28 mouse cellular contexts compared by ENCODE assay signal in the genomic region with DNA sequence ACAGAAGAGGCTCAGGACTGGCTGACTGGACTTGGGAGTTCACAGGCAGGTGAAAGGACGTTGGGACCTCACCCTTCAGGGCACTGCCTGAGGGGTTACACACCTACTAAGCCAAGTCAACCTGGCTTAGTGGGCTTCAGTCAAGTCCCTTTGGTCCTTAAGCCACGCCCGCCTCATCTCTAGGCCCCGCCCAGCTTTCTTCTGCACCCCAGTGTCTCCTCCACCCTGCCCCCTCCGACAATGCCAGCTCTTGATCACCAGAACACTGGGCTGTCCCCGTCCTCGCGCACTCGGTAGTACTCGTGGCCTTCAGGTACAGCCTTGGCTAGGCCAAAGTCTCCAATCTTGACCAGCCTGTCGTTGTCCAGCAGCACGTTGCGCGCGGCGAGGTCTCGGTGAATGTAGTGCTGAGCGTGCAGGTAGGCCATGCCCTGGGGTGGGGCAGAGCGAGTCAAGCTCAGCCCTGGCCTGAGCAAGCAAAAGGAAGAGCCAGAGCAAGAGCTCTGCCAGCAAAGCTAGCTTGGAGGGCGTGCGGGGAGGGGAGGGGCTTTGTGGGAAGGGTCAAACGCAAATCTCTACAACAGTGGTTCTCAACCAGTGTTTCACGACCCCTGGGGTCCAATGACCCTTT. TPM values are rescaled to one million over a fixed set of nuclear protein-coding genes. Genes with fewer than 3 reads are reported as not detected.
DNase-seq lines count a peak whose midpoint lies in the region; ATAC-seq and TF ChIP-seq lines count a peak whose summit lies in the region.
"Had no signal": no experiment of that assay in that cellular context is flagged by ENCODE, and none has a peak within 500 bp of the region (broad histone marks: within the 10 kb centered on the region; RNA-seq: fewer than 3 reads in every experiment).

No protein-coding gene starts in this region.

- no peaks in the 10 kb centered on the region for H3K9me3 ChIP-seq in hindbrain, embryonic 15.5 days
- H3K9me3 ChIP-seq in hindbrain, embryonic 16.5 days (ENCODE audit: control insufficient read depth, low read length), result no peaks in the 10 kb centered on the region
- no peaks in the 10 kb centered on the region for H3K9me3 ChIP-seq in E14TG2a.4 (ENCODE audit: low read length)
- H3K9me3 ChIP-seq in intestine, embryonic 15.5 days, result no peaks in the 10 kb centered on the region
- no peaks in the 10 kb centered on the region for H3K9me3 ChIP-seq in stomach, embryonic 14.5 days (ENCODE audit: control insufficient read depth, low read depth, low read length)
- H3K9me3 ChIP-seq: embryonic facial prominence, embryonic 13.5 days; forebrain, embryonic 10.5 days; hindbrain, embryonic 10.5 days; limb, embryonic 10.5 days; limb, embryonic 15.5 days had no signal

- H3K4me1 ChIP-seq in hindbrain, embryonic 15.5 days (replicated peaks), result no peaks in the 10 kb centered on the region
- H3K4me1 ChIP-seq in hindbrain, embryonic 16.5 days (ENCODE audit: control insufficient read depth, insufficient read depth, low read depth, low read length), result no peaks in the 10 kb centered on the region
- H3K4me1 ChIP-seq in E14TG2a.4 (replicated peaks; ENCODE audit: low read depth, low read length), result peaks cover 72% of the 10 kb centered on the region
- no peaks in the 10 kb centered on the region for H3K4me1 ChIP-seq in intestine, embryonic 15.5 days (replicated peaks)
- no peaks in the 10 kb centered on the region for H3K4me1 ChIP-seq in stomach, embryonic 14.5 days (ENCODE audit: control insufficient read depth, insufficient read depth, low read length)
- H3K4me1 ChIP-seq: embryonic facial prominence, embryonic 13.5 days; limb, embryonic 15.5 days had no signal

- H3K4me3 ChIP-seq in hindbrain, embryonic 15.5 days, result no peak overlapping the region
- no peak overlapping the region for H3K4me3 ChIP-seq in hindbrain, embryonic 16.5 days (ENCODE audit: low read length)
- H3K4me3 ChIP-seq in E14TG2a.4 (replicated peaks; ENCODE audit: low read length), result peak overlapping the region; percentile 58
- H3K4me3 ChIP-seq in intestine, embryonic 15.5 days (replicated peaks), result no peak overlapping the region
- no peak overlapping the region for H3K4me3 ChIP-seq in stomach, embryonic 14.5 days (ENCODE audit: low read depth, low read length)
- H3K4me3 ChIP-seq: embryonic facial prominence, embryonic 13.5 days; forebrain, embryonic 10.5 days; hindbrain, embryonic 10.5 days; limb, embryonic 10.5 days; limb, embryonic 15.5 days had no signal

- 45% methylated on average over 23 of the region's 23 CpGs for WGBS in hindbrain, embryonic 15.5 days
- 46% methylated on average over 23 of the region's 23 CpGs for WGBS in hindbrain, embryonic 16.5 days
- WGBS in intestine, embryonic 15.5 days, result 41% methylated on average over 23 of the region's 23 CpGs
- 39% methylated on average over 23 of the region's 23 CpGs for WGBS in stomach, embryonic 14.5 days

- H3K27me3 ChIP-seq in hindbrain, embryonic 15.5 days, result no peaks in the 10 kb centered on the region
- H3K27me3 ChIP-seq in hindbrain, embryonic 16.5 days (replicated peaks; ENCODE audit: control insufficient read depth, insufficient read depth, low read length), result no peaks in the 10 kb centered on the region
- no peaks in the 10 kb centered on the region for H3K27me3 ChIP-seq in E14TG2a.4 (ENCODE audit: insufficient read depth, low read length)
- H3K27me3 ChIP-seq in intestine, embryonic 15.5 days (replicated peaks), result no peaks in the 10 kb centered on the region
- no peaks in the 10 kb centered on the region for H3K27me3 ChIP-seq in stomach, embryonic 14.5 days (ENCODE audit: control insufficient read depth, insufficient read depth, low read length)
- H3K27me3 ChIP-seq: embryonic facial prominence, embryonic 13.5 days; limb, embryonic 15.5 days had no signal

- 0 out of 2 replicates have a peak, but pooled peaks cover 6% of the 10 kb centered on the region for H3K36me3 ChIP-seq in hindbrain, embryonic 15.5 days
- H3K36me3 ChIP-seq in hindbrain, embryonic 16.5 days (ENCODE audit: control insufficient read depth, insufficient read depth, low read length), result peaks cover 7% of the 10 kb centered on the region; the same call in 1 of the 2 replicates
- H3K36me3 ChIP-seq in E14TG2a.4 (ENCODE audit: insufficient read depth, low read length), result peaks cover 65% of the 10 kb centered on the region
- 0 out of 2 replicates have a peak, but pooled peaks cover 3% of the 10 kb centered on the region for H3K36me3 ChIP-seq in intestine, embryonic 15.5 days
- no peaks in the 10 kb centered on the region for H3K36me3 ChIP-seq in stomach, embryonic 14.5 days (ENCODE audit: control insufficient read depth, insufficient read depth, low read length)
- H3K36me3 ChIP-seq: limb, embryonic 10.5 days had no signal

- no peak for TF ChIP-seq CTCF in E14TG2a.4 (conservative IDR thresholded peaks at IDR 0.05; ENCODE audit: low read length)

- no peak overlapping the region for H3K4me2 ChIP-seq in hindbrain, embryonic 15.5 days
- no peak overlapping the region for H3K4me2 ChIP-seq in hindbrain, embryonic 16.5 days (ENCODE audit: low read length)
- H3K4me2 ChIP-seq in intestine, embryonic 15.5 days (replicated peaks), result 0 out of 2 replicates have a peak overlapping the region, but pooled peaks have one; percentile 12
- H3K4me2 ChIP-seq in stomach, embryonic 14.5 days (replicated peaks; ENCODE audit: low read depth, low read length), result no peak overlapping the region
- H3K4me2 ChIP-seq: embryonic facial prominence, embryonic 13.5 days; limb, embryonic 15.5 days had no signal

- DNase-seq in adrenal gland, adult 8-10 months, result no peak
- DNase-seq in cerebellum, postnatal 14 days, result no peak
- no peak for DNase-seq in frontal cortex, postnatal 14 days (ENCODE audit: low spot score in 2 of 2)
- DNase-seq: adrenal gland, adult 2 months; cerebellum, adult 9-10 months; forebrain, postnatal 0 days; gastrocnemius, postnatal 14 days; heart, postnatal 14 days; kidney, adult 8-10 months; kidney, postnatal 10 days; layer of hippocampus, adult 9-11 months; lung, adult 2 months; lung, postnatal 10 days; midbrain, embryonic 14.5 days; thymus, postnatal 14 days had no signal

- ATAC-seq in hindbrain, embryonic 15.5 days (ENCODE audit: low FRiP score, low read depth), result peak; percentile 31; the same call in 1 of the 2 replicates
- ATAC-seq in hindbrain, embryonic 16.5 days, result no peak
- peak; percentile 54; the same call in 1 of the 2 replicates for ATAC-seq in intestine, embryonic 15.5 days
- peak; percentile 38; the same call in 1 of the 2 replicates for ATAC-seq in stomach, embryonic 14.5 days (ENCODE audit: insufficient number of reproducible peaks, insufficient read depth, low FRiP score, low read depth)
- ATAC-seq: forebrain, postnatal 0 days had no signal

- H3K27ac ChIP-seq in hindbrain, embryonic 15.5 days (replicated peaks), result no peak overlapping the region
- no peak overlapping the region for H3K27ac ChIP-seq in hindbrain, embryonic 16.5 days (ENCODE audit: low read depth, low read length)
- no peak overlapping the region for H3K27ac ChIP-seq in intestine, embryonic 15.5 days
- no peak overlapping the region for H3K27ac ChIP-seq in stomach, embryonic 14.5 days (ENCODE audit: low read length)
- H3K27ac ChIP-seq: embryonic facial prominence, embryonic 13.5 days; forebrain, embryonic 10.5 days; hindbrain, embryonic 10.5 days; limb, embryonic 10.5 days; limb, embryonic 15.5 days had no signal

- H3K9ac ChIP-seq in hindbrain, embryonic 15.5 days, result no peak overlapping the region
- no peak overlapping the region for H3K9ac ChIP-seq in hindbrain, embryonic 16.5 days (ENCODE audit: low read depth, low read length)
- H3K9ac ChIP-seq in intestine, embryonic 15.5 days, result no peak overlapping the region
- no peak overlapping the region for H3K9ac ChIP-seq in stomach, embryonic 14.5 days (replicated peaks; ENCODE audit: low read depth, low read length)
- H3K9ac ChIP-seq: embryonic facial prominence, embryonic 13.5 days; forebrain, postnatal 0 days; limb, embryonic 15.5 days had no signal

RNA-seq across cellular contexts. Expression of gene Raver1, which starts 15.9 kb away (rescaled TPM):
- polyA plus RNA-seq in hindbrain, embryonic 15.5 days (2015; fragmentation: Nextera tagmentation; extraction: Ambion mirVana), result 31.7 and 37.8 TPM in 2 replicates
- 25.9 and 35.9 TPM in 2 replicates for polyA plus RNA-seq in hindbrain, embryonic 16.5 days (2015; fragmentation: Nextera tagmentation; extraction: Ambion mirVana)
- 64.5 and 66.5 TPM in 2 replicates for polyA plus RNA-seq in intestine, embryonic 15.5 days (2015; fragmentation: Nextera tagmentation; extraction: Ambion mirVana)
- 68.7 and 74.2 TPM in 2 replicates for polyA plus RNA-seq in stomach, embryonic 14.5 days (2014; fragmentation: Nextera tagmentation; extraction: Ambion mirVana)
- 10 to 100 TPM; 43.9 to 78.6 (median 56.6) TPM for total RNA-seq in adrenal gland, adult 8-10 months (2022)

RNA-seq across cellular contexts. Expression of gene Gm38431, which starts 15.9 kb away (rescaled TPM):
- 1.3 and 3.1 TPM in 2 replicates for polyA plus RNA-seq in hindbrain, embryonic 15.5 days (2015; fragmentation: Nextera tagmentation; extraction: Ambion mirVana)
- 1.3 TPM in 2 replicates for polyA plus RNA-seq in hindbrain, embryonic 16.5 days (2015; fragmentation: Nextera tagmentation; extraction: Ambion mirVana)
- 1.0 and 2.4 TPM in 2 replicates for polyA plus RNA-seq in intestine, embryonic 15.5 days (2015; fragmentation: Nextera tagmentation; extraction: Ambion mirVana)
- polyA plus RNA-seq in stomach, embryonic 14.5 days (2014; fragmentation: Nextera tagmentation; extraction: Ambion mirVana), result 2.0 and 2.3 TPM in 2 replicates
- total RNA-seq in adrenal gland, adult 8-10 months (2022), result 1 to 10 TPM in 3 of 4 experiments, under 1 TPM in 1; 0.49 to 3.2 (median 2.3) TPM

RNA-seq across cellular contexts. Expression of gene Tyk2, which starts 23.3 kb away (rescaled TPM):
- 11.3 and 11.7 TPM in 2 replicates for polyA plus RNA-seq in hindbrain, embryonic 15.5 days (2015; fragmentation: Nextera tagmentation; extraction: Ambion mirVana)
- polyA plus RNA-seq in hindbrain, embryonic 16.5 days (2015; fragmentation: Nextera tagmentation; extraction: Ambion mirVana), result 9.5 and 10.5 TPM in 2 replicates
- polyA plus RNA-seq in intestine, embryonic 15.5 days (2015; fragmentation: Nextera tagmentation; extraction: Ambion mirVana), result 13.6 and 15.7 TPM in 2 replicates
- 10.2 and 10.9 TPM in 2 replicates for polyA plus RNA-seq in stomach, embryonic 14.5 days (2014; fragmentation: Nextera tagmentation; extraction: Ambion mirVana)
- 10 to 100 TPM; 15.3 to 30.3 (median 23.0) TPM for total RNA-seq in adrenal gland, adult 8-10 months (2022)

RNA-seq across cellular contexts. Expression of gene Fdx1l, which starts 34.3 kb away (rescaled TPM):
- polyA plus RNA-seq in hindbrain, embryonic 15.5 days (2015; fragmentation: Nextera tagmentation; extraction: Ambion mirVana), result 71.0 and 74.1 TPM in 2 replicates
- 75.2 and 80.8 TPM in 2 replicates for polyA plus RNA-seq in hindbrain, embryonic 16.5 days (2015; fragmentation: Nextera tagmentation; extraction: Ambion mirVana)
- 57.3 and 68.2 TPM in 2 replicates for polyA plus RNA-seq in intestine, embryonic 15.5 days (2015; fragmentation: Nextera tagmentation; extraction: Ambion mirVana)
- polyA plus RNA-seq in stomach, embryonic 14.5 days (2014; fragmentation: Nextera tagmentation; extraction: Ambion mirVana), result 56.0 and 56.4 TPM in 2 replicates
- 10 to 100 TPM; 40.3 to 55.0 (median 45.6) TPM for total RNA-seq in adrenal gland, adult 8-10 months (2022)

RNA-seq across cellular contexts. Expression of gene Gm49373, which starts 34.8 kb away (rescaled TPM):
- polyA plus RNA-seq in hindbrain, embryonic 15.5 days (2015; fragmentation: Nextera tagmentation; extraction: Ambion mirVana), result 1.7 and 2.8 TPM in 2 replicates
- polyA plus RNA-seq in hindbrain, embryonic 16.5 days (2015; fragmentation: Nextera tagmentation; extraction: Ambion mirVana), result 1.3 and 2.2 TPM in 2 replicates
- 0.40 and 0.59 TPM in 2 replicates for polyA plus RNA-seq in intestine, embryonic 15.5 days (2015; fragmentation: Nextera tagmentation; extraction: Ambion mirVana)
- 0.30 and 0.43 TPM in 2 replicates for polyA plus RNA-seq in stomach, embryonic 14.5 days (2014; fragmentation: Nextera tagmentation; extraction: Ambion mirVana)
- under 1 TPM; 0.24 to 0.68 (median 0.42) TPM for total RNA-seq in adrenal gland, adult 8-10 months (2022)
- total RNA-seq: common myeloid progenitor, adult 5-6 weeks; granulocyte monocyte progenitor cell, adult 5-6 weeks; monocyte, adult 5-6 weeks had no signal
